Mouse (Mus musculus): ENCODE data around the gene Lmf1. TPM values are rescaled to one million over a fixed set of nuclear protein-coding genes. Genes with fewer than 3 reads are reported as not detected.
A peak's percentile ranks its signal among the peaks of the same experiment; 100 is the strongest.

Lmf1 gene
- polyA plus RNA-seq, 1 experiment from 2014 or later: 26.2 TPM

DNA sequence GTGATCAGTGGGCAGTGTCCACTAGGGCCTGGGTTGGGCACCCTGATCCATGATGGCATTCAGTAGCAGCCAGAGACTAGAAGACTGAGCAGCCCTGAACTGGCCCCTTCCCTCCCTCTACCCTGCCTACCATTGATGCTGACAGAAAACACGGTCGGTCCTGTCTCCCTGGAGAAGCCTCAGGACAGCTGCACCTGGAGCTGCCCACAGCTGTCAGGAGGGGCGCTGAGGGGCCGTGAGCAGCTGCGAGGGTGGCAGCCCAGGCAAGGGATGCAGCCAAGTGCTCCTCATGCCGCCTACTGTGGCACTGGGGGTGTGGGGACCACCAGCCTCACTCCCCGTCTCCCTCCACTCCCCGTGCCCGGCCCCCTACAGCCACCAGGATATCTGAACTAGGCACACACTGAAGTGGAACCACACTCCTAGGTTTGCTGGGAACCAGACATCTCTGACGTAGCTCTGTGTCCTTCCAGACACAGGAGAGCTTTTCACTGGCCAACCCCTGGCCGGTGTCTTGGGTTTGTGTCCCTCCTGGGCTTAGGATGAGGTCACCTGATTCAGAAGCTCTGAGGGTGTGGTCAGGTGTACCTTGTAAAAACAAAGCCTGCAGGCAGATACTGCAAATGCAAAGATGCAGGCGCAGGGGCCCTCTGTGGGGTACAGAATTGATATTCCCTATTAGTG lies 77.4 kb downstream of the Lmf1 start:
- peak overlapping the region; percentile 33 for H3K9ac ChIP-seq
- ATAC-seq (ENCODE audit: low FRiP score): peak; percentile 66
- H3K4me3 ChIP-seq: no peak overlapping the region
- 0 out of 2 replicates have a peak, but pooled peaks cover 6% of the 10 kb centered on the region for H3K36me3 ChIP-seq
- 56% methylated on average over 12 of the region's 12 CpGs for WGBS
- H3K9me3 ChIP-seq (replicated peaks): no peaks in the 10 kb centered on the region
- peaks cover 18% of the 10 kb centered on the region for H3K4me1 ChIP-seq
- no peak overlapping the region for H3K4me2 ChIP-seq (replicated peaks)
- H3K27ac ChIP-seq: peak overlapping the region; percentile 67; the same call in 1 of the 2 replicates
- no peaks in the 10 kb centered on the region for H3K27me3 ChIP-seq

DNA sequence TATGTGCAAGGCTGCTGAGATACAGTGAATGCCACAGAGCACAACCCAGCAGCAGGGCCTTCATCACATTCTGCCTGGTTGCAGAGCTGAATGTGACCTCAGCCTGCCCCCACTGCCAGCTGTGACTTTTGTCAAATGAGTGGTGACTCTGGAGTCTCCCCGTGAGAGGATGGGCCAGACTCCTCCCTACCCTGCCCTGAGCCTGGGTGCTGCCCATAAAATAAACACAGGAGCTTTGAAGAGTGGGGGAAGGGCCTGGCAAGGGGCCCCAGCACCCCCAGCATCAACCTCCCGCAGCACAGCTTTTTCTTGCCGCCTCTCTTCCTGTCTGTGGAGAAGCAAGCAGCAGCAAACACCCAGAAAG lies 77.9 kb downstream of the Lmf1 start:
- Histone ChIP-seq H3K36me3 (0 out of 2 replicates have a peak, but pooled peaks cover 6% of the 10 kb centered on the region), H3K27ac (peak overlapping the region; percentile 55; the same call in 1 of the 2 replicates), H3K9ac (no peak overlapping the region), H3K9me3 (replicated peaks) (no peaks in the 10 kb centered on the region), H3K4me3 (no peak overlapping the region), H3K27me3 (no peaks in the 10 kb centered on the region), H3K4me1 (peaks cover 18% of the 10 kb centered on the region), H3K4me2 (replicated peaks) (no peak overlapping the region)
- ATAC-seq (ENCODE audit: low FRiP score): no peak
- WGBS: 38% methylated on average over 3 of the region's 3 CpGs

DNA sequence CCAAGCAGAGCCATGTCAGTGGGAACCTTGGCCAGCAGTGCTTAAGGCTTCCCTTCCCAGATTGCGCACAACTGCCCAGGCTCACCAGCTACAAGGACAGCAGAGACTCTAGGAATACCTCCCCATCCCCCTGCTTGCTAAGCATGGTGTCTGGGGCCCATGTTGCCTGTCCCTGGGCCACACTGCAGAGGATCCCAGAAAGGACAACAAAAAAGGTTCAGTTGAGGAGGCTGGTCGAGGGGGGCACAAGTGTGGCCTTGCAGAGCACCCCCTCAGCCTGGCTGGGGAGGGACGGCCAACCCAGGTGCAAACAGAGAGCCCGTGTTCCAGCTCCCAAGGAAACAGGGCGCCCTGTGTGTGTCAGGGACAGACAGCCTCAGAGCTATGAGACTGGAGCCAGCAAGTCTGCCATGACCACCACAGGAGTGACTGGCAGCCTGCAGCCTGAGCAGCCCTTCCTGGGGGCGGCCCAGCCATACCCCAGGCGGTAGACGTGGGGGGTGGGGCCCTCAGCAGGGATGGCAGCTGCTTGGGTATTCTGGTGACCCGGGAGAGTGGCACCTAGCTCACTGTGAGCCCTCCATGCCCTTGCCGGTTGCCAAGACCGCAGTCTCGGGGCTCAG lies 84.4 kb downstream of the Lmf1 start:
- 53% methylated on average over 12 of the region's 12 CpGs for WGBS
- Histone ChIP-seq H3K9me3 (replicated peaks) (no peaks in the 10 kb centered on the region), H3K27ac (0 out of 2 replicates have a peak overlapping the region, but pooled peaks have one; percentile 56), H3K36me3 (0 out of 2 replicates have a peak, but pooled peaks cover 3% of the 10 kb centered on the region), H3K4me2 (replicated peaks) (no peak overlapping the region), H3K4me3 (no peak overlapping the region), H3K9ac (no peak overlapping the region), H3K4me1 (peaks cover 34% of the 10 kb centered on the region), H3K27me3 (no peaks in the 10 kb centered on the region)
- no peak for ATAC-seq (ENCODE audit: low FRiP score)

DNA sequence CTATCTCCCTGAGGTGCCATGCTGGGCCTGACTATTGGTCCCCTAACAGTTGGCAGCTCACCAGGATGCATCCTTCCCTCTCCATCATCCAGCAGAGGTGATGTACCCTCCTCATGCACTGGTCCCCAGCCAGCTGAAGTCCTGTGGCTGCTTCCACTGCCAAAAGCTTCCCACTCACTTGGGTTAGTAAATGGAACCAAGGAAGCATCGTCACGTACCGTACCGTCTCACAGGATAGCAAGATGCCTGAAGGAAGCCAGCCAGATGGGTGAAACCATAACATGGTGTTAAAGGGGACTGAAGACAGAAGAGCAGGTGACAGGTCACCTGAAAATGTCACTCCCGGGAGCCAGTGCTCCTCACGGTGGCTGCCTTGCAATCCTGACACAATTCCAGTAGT lies 86.6 kb downstream of the Lmf1 start:
- peaks cover 47% of the 10 kb centered on the region for H3K4me1 ChIP-seq
- H3K27me3 ChIP-seq: no peaks in the 10 kb centered on the region
- no peak overlapping the region for H3K4me3 ChIP-seq
- H3K9ac ChIP-seq: no peak overlapping the region
- no peak overlapping the region for H3K4me2 ChIP-seq (replicated peaks)
- no peaks in the 10 kb centered on the region for H3K9me3 ChIP-seq (replicated peaks)
- no peak for ATAC-seq (ENCODE audit: low FRiP score)
- no peak overlapping the region for H3K27ac ChIP-seq
- H3K36me3 ChIP-seq: 0 out of 2 replicates have a peak, but pooled peaks cover 3% of the 10 kb centered on the region
- 95% methylated on average over 6 of the region's 6 CpGs for WGBS

DNA sequence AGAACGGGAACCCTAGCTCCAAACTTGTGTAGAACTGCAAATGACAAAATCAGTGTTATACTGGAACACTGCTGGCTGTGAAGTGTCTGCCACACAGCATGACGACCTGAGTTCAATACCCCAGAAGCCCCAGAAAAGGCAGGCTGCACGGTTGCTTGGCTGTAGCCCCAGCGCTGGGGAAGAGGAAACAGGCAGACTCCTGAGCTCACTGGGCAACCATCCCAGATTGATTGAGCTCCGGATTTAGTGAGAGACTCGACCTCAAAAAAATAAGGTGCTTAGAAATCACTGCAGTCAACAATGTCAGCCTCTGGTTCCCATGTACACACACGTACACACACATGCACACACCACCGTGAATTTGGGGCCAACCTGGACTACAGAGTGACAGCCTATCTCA lies 87.0 kb downstream of the Lmf1 start:
- Histone ChIP-seq H3K9ac (no peak overlapping the region), H3K9me3 (replicated peaks) (no peaks in the 10 kb centered on the region), H3K27me3 (no peaks in the 10 kb centered on the region), H3K27ac (no peak overlapping the region), H3K4me1 (peaks cover 47% of the 10 kb centered on the region), H3K36me3 (0 out of 2 replicates have a peak, but pooled peaks cover 3% of the 10 kb centered on the region), H3K4me3 (no peak overlapping the region), H3K4me2 (replicated peaks) (no peak overlapping the region)
- no peak for ATAC-seq (ENCODE audit: low FRiP score)
- WGBS: 74% methylated on average over 8 of the region's 8 CpGs

DNA sequence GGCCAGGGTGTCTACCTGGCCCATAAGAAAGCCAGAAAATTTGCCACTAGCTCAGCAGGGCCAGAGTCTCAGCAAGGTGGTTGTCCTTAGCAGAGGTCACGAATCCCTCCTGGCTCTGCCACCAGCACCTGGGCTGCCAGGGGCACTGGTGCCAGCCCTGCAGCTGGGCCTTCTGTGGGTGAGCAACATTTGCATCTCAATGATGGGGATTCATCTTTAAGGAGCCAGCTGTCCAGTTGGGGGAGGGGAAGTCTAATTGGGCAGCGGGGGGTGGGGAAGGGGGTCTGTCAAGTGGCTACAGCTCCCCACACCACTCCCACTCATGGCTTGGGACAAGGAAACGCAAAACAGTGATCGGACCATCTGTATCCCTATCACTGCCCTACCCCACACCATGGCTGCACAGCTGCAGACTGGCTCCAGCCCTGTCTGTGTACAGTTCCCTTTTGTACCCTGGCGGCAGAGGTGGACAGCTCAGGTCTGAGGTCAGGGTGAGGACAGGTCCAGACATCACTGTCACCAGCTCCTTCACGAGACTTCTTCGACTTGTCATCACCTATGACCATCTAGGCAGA lies 89.7 kb downstream of the Lmf1 start:
- 49% methylated on average over 7 of the region's 7 CpGs for WGBS
- Histone ChIP-seq H3K27ac (0 out of 2 replicates have a peak overlapping the region, but pooled peaks have one; percentile 30), H3K9me3 (replicated peaks) (no peaks in the 10 kb centered on the region), H3K4me1 (peaks cover 33% of the 10 kb centered on the region), H3K27me3 (no peaks in the 10 kb centered on the region), H3K9ac (no peak overlapping the region), H3K4me3 (no peak overlapping the region), H3K4me2 (replicated peaks) (no peak overlapping the region), H3K36me3 (no peaks in the 10 kb centered on the region)
- peak; percentile 20; the same call in 1 of the 2 replicates for ATAC-seq (ENCODE audit: low FRiP score)

DNA sequence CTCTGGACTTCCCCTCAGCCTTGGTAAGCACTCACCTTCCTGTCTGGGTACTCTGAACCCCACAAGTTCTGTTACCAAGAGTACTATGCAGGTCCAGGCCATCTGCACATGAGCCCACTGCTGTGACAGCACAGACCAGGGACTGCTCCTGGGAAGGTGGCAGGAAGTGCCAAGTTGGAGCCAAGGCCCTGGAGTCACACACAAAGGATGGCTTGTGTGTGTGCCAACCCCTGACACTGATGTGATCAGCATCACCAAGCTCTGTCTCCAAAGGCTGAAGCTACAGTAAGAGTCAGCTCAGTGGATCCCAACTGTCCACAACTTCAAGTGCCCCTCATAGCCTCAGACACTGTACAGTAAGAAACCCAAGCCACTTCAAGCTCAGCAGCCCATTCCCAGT lies 94.1 kb downstream of the Lmf1 start:
- H3K27ac ChIP-seq: no peak overlapping the region
- peaks cover 16% of the 10 kb centered on the region for H3K4me1 ChIP-seq
- H3K27me3 ChIP-seq: no peaks in the 10 kb centered on the region
- ATAC-seq (ENCODE audit: low FRiP score): no peak
- H3K9me3 ChIP-seq (replicated peaks): no peaks in the 10 kb centered on the region
- no peak overlapping the region for H3K4me3 ChIP-seq
- no peak overlapping the region for H3K9ac ChIP-seq
- H3K4me2 ChIP-seq (replicated peaks): no peak overlapping the region
- H3K36me3 ChIP-seq: no peaks in the 10 kb centered on the region

DNA sequence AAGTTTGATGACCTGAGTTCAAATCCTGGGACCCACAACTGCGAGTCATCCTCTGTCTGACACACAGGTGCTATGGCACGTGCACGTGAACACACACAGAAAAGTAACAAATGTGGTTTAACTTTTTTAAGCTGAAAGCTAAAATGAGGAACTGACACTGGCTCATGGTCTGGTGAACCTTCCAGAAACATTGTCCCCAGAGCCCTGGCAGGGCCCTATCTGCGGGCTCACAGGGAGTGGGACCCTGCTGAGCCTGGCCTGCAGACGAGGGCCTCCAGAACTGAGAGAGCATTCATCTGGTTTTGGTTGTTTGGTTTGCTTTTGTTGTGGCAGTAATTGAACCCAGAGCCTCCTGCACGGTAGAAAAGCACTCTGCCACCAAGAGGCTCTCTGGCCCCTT lies 99.1 kb downstream of the Lmf1 start:
- Histone ChIP-seq H3K27ac (no peak overlapping the region), H3K9ac (no peak overlapping the region), H3K36me3 (no peaks in the 10 kb centered on the region), H3K4me3 (no peak overlapping the region), H3K4me1 (peaks cover 17% of the 10 kb centered on the region), H3K27me3 (peaks cover 3% of the 10 kb centered on the region; the same call in 1 of the 2 replicates), H3K4me2 (replicated peaks) (no peak overlapping the region), H3K9me3 (replicated peaks) (no peaks in the 10 kb centered on the region)
- no peak for ATAC-seq (ENCODE audit: low FRiP score)
- WGBS: 50% methylated on average over 6 of the region's 6 CpGs

DNA sequence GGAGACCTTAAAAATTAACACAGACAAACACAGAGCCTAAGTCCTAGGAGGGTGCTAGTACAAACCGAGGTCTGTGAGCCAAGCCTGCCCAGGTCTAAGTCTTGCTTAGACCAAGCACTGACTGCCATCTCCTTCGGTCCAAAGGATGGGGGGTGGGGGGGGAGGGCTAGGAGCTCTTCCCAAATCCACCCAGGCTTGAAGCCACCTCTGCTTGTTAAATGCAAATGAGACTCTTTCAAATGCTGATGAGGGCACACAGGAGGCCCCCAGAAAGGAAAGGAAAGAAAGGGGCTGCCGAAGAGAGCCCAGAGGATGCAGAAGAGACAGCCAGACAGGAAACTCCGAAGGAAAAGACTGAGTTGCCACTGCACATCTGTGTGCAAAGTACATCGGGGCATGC lies 100.9 kb downstream of the Lmf1 start:
- peak; percentile 56; the same call in 1 of the 2 replicates for ATAC-seq (ENCODE audit: low FRiP score)
- no peak overlapping the region for H3K9ac ChIP-seq
- 5% methylated on average over 5 of the region's 5 CpGs for WGBS
- peaks cover 3% of the 10 kb centered on the region for H3K27me3 ChIP-seq
- H3K27ac ChIP-seq: peak overlapping the region; percentile 55; the same call in 1 of the 2 replicates
- H3K9me3 ChIP-seq (replicated peaks): no peaks in the 10 kb centered on the region
- no peak overlapping the region for H3K4me3 ChIP-seq
- H3K4me1 ChIP-seq: peaks cover 17% of the 10 kb centered on the region
- no peaks in the 10 kb centered on the region for H3K36me3 ChIP-seq
- H3K4me2 ChIP-seq (replicated peaks): 0 out of 2 replicates have a peak overlapping the region, but pooled peaks have one; percentile 7

DNA sequence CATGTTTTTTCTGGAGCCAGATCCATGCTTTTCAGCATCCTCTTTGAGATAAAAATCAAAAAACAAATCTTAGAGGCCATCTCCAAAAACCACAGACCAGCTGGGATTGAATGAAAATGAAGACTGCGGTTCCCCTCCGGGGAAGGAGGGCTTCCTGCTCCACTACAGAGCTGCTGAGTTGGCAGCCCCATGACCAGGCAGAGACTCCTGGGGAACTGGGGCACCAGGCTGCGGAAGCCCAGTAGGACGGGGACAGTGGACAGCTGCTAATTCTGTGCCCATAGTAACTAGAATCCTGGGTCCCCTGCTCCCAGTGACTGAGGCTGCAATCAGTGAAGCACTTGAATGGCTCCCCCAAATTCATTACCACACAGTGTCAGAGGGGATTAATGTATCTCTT lies 102.8 kb downstream of the Lmf1 start:
- H3K4me2 ChIP-seq (replicated peaks): no peak overlapping the region
- no peak overlapping the region for H3K4me3 ChIP-seq
- no peak overlapping the region for H3K27ac ChIP-seq
- peaks cover 3% of the 10 kb centered on the region for H3K27me3 ChIP-seq
- H3K9me3 ChIP-seq (replicated peaks): no peaks in the 10 kb centered on the region
- peaks cover 17% of the 10 kb centered on the region for H3K4me1 ChIP-seq
- ATAC-seq (ENCODE audit: low FRiP score): no peak
- no peak overlapping the region for H3K9ac ChIP-seq
- 73% methylated on average over 4 of the region's 4 CpGs for WGBS
- no peaks in the 10 kb centered on the region for H3K36me3 ChIP-seq

DNA sequence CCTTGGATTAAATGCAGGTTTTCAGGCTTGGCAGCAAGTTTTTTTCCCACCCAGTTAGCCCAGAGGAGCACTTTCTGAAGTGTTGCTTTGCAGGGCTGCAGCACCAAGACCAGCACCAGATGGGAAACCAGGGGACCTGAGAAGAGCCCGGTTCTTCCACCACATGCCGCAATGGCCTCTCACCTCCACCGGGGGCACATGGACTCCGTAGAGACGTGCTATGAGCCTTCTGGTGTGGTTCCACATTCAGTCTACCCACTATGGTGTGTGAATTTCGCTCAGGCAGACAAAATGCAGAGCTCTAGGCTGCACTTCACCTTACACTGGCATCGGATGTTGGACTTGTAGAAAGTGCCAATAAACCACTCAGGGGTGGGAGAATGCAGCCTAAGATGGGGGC lies 107.4 kb downstream of the Lmf1 start:
- no peak overlapping the region for H3K27ac ChIP-seq
- H3K4me3 ChIP-seq: no peak overlapping the region
- no peak overlapping the region for H3K9ac ChIP-seq
- no peaks in the 10 kb centered on the region for H3K9me3 ChIP-seq (replicated peaks)
- no peaks in the 10 kb centered on the region; the same call in 1 of the 2 replicates for H3K27me3 ChIP-seq
- ATAC-seq (ENCODE audit: low FRiP score): no peak
- WGBS: 44% methylated on average over 7 of the region's 7 CpGs
- no peak overlapping the region for H3K4me2 ChIP-seq (replicated peaks)
- no peaks in the 10 kb centered on the region for H3K36me3 ChIP-seq
- H3K4me1 ChIP-seq: no peaks in the 10 kb centered on the region; the same call in 1 of the 2 replicates

DNA sequence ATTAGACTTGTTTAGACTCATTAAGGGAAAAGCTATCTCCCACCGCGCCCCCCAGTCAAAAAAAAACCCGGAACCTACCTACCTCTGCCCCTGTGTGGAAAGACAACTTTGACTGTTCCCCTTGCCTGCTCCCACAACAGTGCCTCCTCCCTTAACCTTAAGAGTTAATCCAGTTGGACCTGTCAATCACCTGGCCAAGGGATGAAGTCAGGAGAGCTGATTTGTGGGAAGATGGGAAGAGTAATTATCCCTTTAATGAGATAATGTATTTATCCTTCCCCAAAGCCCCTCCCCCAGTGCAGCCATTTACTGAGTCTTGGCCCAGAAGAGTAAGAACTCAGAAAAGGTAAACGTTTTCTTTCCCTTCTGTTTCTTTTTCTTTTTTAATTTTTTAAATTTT lies 110.0 kb downstream of the Lmf1 start:
- no peak overlapping the region for H3K27ac ChIP-seq
- no peak for ATAC-seq (ENCODE audit: low FRiP score)
- H3K4me3 ChIP-seq: no peak overlapping the region
- H3K4me1 ChIP-seq: no peaks in the 10 kb centered on the region; the same call in 1 of the 2 replicates
- H3K9ac ChIP-seq: no peak overlapping the region
- H3K27me3 ChIP-seq: no peaks in the 10 kb centered on the region; the same call in 1 of the 2 replicates
- H3K36me3 ChIP-seq: no peaks in the 10 kb centered on the region
- no peaks in the 10 kb centered on the region for H3K9me3 ChIP-seq (replicated peaks)
- no peak overlapping the region for H3K4me2 ChIP-seq (replicated peaks)
- WGBS: 76% methylated on average over 4 of the region's 4 CpGs
